Mouse (Mus musculus) right cerebral cortex, postnatal 10 days (tissue): ENCODE measurements around the gene Lcn8.
"Not testable (repeated sequence)": the region's sequence is repeated elsewhere in the genome, so short reads cannot be mapped to it uniquely, and the experiment has no call there.

Experiments
- DNase-seq, 2 experiments: peaks; one replicate each; pipeline ENCODE4 v3.0.0; 2021; ENCODE audit warnings: low spot score in 2 of 2

The Lcn8 gene

GRCm38 (mm10) chr2:25664125-25664524, 11.2 kb downstream of the Lcn8 start:
- DNase-seq = no peak

GRCm38 (mm10) chr2:25666516-25666915, 13.6 kb downstream of the Lcn8 start:
- DNase-seq = no peak

- DNase-seq = no peak
Observed at GRCm38 (mm10) chr2:25676486-25676885, 23.6 kb downstream of the Lcn8 start, which contains the start of gene Lcn6. Gene Lcn6, plus strand, starts transcription at chr2:25676786.

DNA sequence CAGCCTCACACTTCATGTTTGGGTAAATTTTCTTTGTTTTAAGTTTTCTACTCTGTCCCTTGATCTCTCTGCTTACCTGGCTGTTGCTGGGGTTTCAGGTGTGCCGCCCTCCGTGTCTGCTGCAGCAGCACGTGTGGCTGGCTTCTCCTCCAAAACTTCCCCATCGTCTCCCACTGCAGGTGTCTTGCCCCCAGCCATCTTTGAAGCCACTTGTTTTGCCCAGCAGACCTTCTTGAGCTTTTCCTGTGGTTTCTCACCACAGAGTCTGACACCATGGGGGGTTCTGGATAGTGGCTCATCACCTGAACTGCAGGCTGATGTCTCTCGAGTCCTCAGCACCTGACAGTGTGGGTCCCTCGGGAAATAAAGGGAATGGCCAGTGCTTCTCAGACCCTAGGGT, 26.6 kb downstream of the Lcn8 start:
- DNase-seq = no peak

GRCm38 (mm10) chr2:25682426-25682825, 29.5 kb downstream of the Lcn8 start, which contains the start of gene Lcn10:
Gene Lcn10, plus strand, starts transcription at chr2:25682726.
- no peak for DNase-seq

- no peak for DNase-seq
Observed at GRCm38 (mm10) chr2:25686941-25687340, 34.0 kb downstream of the Lcn8 start.

DNA sequence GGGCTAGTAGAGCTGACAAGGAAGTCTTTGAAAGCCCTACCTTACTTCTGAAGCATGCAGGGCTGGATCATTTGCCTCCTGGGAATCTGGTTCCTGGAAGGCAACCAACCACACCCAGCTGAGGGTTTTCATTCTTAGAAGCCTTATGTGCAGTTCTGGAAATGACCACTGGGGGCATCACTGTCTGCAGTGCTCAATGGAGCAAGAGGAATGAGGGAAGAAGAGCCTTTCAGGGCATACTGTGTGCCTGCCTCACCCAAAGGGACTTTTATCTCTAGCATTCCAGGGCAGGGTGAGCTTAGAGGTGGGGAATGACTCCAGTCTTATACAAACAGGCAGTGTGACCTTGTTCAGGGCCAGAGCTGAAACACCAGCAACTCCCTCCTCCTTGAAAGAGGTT, 41.7 kb downstream of the Lcn8 start:
- DNase-seq = peak in 1 of 2 experiments; percentile 62

GRCm38 (mm10) chr2:25696951-25697350, 44.0 kb downstream of the Lcn8 start:
- DNase-seq = no peak

GRCm38 (mm10) chr2:25698696-25699095, 45.8 kb downstream of the Lcn8 start:
- no peak for DNase-seq

DNA sequence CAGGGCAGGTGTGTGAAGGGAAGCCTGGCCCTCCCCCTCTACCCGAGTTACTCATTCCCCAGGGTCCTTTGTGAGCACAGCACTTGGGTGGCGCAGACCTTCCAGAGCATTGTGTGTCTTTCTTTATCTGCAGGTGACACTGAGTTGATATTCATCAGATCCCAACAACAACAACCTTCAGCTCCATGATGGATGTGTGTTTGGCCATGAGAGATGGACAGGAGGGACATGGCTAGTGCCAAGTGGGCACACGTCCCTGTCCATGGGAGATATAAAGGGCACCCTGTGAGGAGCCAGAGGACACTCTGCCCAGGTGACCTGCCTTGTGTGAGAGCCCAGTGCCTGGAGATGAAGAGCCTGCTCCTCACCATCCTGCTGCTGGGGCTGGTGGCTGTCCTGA, 46.8 kb downstream of the Lcn8 start, which contains the start of gene Obp2a:
Gene Obp2a, plus strand, starts transcription at position 301 of the 400 bp plus-strand sequence.
- DNase-seq = not testable (repeated sequence)

- no peak for DNase-seq
Observed at GRCm38 (mm10) chr2:25701001-25701400, 48.1 kb downstream of the Lcn8 start.

DNA sequence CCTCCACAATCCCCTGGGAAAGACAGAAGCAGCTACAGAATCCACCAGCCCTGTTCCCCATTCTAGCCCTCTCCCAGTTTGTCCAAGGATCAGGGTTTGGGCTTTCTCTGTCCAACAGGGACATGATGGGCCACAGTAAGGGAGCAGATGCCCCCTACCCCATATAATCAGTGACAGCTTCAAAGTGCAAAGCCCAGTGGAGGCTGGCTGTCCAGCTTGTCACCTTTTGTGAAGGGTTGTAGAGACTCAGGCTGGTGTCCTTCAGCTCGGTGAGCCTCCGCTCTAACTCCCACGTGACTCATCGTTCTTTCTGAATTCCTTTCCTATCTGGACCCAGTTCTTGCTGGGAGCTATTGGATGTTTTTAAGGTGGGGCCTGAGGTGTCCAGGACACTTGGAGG, 50.8 kb downstream of the Lcn8 start:
- no peak for DNase-seq
